Mouse (Mus musculus): ENCODE results near the gene Bri3. TPM values are rescaled to one million over a fixed set of nuclear protein-coding genes. Genes with fewer than 3 reads are reported as not detected.
A peak's percentile ranks its signal among the peaks of the same experiment; 100 is the strongest.

The Bri3 gene
- total RNA-seq, 2 experiments from 2014 or later: 149 to 160 TPM

DNA sequence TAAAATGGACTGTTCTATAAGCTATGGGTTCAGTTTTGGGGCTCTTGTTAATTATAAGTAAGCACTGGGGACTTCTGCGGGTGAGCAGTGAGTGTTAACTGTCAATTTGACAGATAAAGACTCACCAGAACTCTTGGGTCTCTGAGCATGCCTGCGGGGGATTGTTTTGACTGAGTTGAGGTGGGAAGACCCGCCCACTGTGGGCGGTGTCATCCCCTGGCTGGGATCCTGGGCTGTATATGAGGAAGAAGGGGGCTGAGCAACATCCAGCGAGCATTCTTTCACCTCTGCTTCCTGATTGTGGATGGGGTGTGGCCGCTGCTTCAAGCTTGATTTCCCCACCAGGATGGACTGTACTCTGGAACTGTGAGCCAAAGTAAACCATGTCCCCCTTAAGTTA lies 10.0 kb upstream of the Bri3 start:
- DNase-seq: no peak

- DNase-seq: no peak
These were observed 9.5 kb upstream of the Bri3 start for GRCm38 (mm10) chr5:144234714-144235113.

DNA sequence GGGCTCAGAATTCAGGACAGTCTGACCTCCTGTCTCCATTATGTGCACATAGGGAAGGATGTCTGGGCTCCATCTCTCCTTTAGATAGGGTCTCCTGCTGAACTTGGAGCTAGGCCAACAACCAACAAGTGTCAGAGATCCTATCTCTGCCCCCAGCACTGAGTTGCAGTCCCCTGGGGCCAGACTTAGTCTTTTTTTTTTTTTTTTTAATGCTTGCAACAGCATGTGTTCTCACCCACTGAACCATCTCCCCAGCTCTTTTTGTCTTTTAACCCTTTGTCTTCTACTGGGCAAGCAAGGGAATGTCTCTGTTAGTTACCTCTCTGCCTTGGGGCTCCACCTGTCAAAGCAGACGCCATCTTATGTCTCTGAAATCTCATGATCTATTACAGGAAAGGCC lies 5.3 kb upstream of the Bri3 start:
- no peak for DNase-seq

- DNase-seq: no peak
These were observed 1.4 kb downstream of the Bri3 start for GRCm38 (mm10) chr5:144245592-144245991.

DNA sequence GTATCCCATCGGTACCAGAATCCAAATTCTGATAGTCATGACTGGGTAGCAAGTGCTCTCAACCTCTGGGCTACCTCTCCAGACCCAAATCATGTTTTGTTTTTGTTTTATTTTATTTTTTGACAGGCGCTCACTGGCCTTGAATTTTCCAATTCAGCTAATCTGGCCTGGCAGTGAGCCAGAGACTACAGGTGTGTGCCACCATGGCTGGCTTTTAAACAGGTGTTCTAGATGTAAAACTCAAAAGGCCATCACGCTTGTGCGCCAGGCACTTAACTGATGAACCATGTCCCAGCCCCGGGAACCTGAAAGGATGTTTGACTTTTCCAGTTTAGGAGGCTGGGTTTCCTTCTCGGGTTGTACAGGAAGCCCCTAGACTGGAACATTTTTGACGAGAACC lies 2.4 kb downstream of the Bri3 start:
- no peak for DNase-seq

DNA sequence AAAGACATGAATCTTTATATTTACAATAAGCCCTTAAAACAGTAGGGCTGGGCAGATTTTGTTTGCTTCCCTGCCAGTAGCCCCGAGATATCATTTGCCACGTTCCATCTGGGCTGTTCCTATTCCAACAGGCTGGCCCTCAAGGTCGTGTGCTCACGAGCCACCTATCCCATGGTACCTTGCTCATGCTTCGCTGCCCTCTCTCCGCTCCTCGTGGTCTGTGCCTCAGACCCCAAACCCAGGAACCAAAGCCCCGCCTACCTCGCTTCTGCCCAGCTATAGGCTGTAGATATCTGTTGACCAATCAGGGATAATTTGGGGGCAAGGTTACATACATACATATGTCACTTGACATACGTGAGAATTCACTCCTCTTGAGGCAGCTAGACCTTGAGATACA lies 3.1 kb downstream of the Bri3 start:
- DNase-seq: no peak

GRCm38 (mm10) chr5:144247906-144248585 lies 3.8 kb downstream of the Bri3 start:
- DNase-seq: peak; percentile 71 to 82

GRCm38 (mm10) chr5:144249871-144250270 lies 5.6 kb downstream of the Bri3 start:
- no peak for DNase-seq

GRCm38 (mm10) chr5:144251876-144252577 lies 7.8 kb downstream of the Bri3 start:
- DNase-seq: peak in 1 of 2 experiments; percentile 66

DNA sequence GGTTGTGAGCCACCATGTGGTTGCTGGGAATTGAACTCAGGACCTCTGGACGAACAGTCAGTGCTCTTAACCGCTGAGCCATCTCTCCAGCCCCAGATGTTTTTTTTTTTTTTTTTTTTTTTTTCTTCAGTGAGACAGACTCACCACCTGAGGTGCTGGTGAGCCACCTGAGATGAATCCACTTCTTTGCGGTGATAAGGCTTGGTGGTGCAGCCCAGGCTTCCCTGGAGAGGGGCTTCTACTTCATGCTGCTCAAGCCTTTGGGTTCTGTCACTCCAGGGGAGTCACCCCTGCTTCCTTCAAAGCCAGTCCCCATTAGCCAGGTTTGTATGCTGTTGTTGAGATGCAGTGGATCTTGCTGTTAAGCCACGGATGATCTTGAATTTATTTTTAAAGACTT lies 9.0 kb downstream of the Bri3 start:
- no peak for DNase-seq

- DNase-seq: peak; percentile 83 to 89
These were observed 10.0 kb downstream of the Bri3 start for GRCm38 (mm10) chr5:144254122-144254810.

DNA sequence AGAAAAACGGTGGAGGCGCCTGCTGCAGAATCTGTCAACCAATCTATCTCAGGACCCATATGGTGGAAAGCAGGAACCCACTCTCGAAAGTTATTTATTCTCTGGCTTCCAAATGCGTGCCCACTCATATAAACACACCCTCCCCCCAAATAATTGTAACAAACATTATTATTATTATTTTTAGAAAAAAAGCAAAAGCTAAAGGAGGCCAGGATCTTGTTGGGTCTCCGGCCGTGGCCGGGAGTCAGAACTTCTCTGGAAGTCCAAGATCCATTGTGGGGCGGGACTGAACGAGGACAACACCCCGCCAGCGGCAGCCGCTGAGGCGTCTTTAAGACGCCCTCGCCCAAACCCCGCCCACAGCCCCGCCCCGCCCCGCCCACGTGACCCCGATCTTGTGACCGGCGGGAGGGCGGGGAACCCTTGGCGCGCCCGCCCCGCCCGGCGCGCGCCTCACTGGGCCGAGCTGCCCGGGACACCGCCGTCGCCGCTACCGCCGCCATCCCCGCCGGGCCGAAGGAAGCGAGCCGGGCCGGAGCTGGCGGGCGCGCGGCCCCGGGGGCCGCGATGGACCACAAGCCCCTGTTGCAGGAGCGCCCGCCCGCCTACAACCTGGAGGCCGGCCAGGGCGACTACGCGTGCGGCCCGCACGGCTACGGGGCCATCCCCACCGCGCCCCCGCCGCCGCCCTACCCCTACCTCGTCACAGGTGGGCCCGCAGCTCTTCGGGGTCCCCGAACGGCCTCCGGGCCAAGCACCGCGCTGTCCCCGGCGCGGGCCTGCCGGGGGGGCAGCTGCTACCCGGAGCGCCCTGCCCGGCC lies 10.8 kb downstream of the Bri3 start:
- DNase-seq: peak; percentile 87 to 93

DNA sequence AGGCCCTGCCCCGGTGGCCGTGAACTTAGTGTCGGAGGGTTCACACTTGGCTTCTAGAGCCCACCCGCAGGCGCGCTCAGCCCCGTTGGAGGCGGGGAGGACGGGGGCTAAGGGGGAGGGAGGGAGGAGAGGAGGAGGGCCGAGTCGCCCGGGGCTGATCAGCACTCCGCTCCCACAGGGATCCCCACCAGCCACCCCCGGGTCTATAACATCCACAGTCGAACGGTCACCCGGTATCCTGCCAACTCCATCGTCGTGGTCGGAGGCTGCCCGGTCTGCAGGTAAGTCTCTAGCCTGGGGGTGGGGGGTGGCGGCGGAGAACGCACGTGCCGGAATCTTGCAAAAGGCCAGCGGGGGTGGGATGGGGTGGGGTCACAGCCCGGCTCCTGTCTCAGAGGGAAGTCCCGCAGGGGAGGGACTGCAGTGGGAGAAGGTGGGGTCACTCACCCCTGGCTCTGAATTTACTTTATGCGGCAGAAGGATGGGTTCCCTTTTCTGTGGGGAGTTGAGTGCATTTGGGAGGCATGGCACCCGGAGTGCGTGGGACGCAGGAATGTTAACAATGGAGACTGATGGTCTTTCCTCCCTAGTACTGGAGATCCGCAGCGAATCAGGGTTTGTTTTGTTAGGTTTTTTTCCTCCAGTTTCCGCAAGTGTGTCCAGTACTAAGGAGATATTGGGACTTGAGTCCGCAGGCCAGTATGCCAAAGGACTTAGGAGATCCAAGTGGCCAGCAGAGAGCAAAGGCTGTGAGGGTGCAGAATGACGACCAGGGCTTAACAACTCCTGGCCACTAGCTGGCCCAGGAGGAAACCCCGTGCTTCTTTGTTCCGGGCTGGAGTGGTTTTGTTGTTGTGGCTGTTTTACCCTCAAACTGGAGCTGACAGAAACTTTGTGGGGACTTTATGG lies 11.6 kb downstream of the Bri3 start:
- DNase-seq: peak; percentile 78 to 81

DNA sequence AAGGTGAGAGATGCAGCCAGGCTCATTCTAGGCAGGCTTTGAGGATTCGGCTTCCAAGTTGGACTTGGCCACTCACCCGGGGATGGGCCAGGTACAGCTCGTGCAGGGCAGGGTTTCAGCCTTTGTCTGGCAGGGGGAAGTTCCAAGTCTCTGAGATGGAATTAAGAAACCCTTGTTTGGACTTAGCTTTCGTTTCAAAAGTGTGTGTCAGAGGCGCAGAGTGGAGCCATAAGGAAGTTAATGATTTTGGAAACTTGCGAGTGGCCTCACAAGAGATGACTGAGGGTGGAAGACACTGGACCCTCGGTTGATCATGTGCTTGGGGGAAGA lies 12.3 kb downstream of the Bri3 start:
- no peak for DNase-seq

- DNase-seq: no peak
These were observed 12.7 kb downstream of the Bri3 start for GRCm38 (mm10) chr5:144256888-144257287.

DNA sequence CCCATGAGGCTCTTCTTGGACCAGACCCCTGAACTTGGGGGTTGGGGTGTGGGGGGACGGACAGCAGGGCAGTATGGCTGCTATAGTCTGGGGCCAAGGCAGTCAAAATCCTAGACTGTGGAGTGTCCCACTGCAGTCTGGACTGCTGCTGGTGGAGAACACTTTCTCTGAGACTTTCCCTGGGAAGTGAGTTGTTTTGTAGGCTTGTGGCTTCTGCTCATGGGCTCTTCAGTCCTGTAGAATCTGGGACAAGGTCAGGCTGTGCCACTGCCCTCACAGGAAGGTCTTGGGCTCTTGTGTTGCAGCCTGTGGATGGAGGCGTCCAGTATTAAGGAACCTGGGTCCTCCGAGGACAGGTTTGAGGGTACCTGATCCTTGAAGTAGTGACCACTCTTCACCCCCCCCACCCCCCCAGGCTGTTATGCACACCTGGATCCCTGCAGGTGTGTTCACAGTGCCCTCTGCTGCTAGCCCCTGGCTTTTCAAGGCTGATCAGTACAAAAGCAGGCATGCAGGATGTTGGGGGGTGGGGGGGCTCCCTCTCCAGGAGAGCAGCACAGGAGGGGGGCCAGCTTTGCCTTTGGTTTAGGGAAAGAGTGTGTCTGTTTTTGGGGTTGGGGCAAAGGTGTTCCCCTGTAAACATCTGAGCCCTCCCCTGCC lies 13.3 kb downstream of the Bri3 start:
- no peak for DNase-seq

DNA sequence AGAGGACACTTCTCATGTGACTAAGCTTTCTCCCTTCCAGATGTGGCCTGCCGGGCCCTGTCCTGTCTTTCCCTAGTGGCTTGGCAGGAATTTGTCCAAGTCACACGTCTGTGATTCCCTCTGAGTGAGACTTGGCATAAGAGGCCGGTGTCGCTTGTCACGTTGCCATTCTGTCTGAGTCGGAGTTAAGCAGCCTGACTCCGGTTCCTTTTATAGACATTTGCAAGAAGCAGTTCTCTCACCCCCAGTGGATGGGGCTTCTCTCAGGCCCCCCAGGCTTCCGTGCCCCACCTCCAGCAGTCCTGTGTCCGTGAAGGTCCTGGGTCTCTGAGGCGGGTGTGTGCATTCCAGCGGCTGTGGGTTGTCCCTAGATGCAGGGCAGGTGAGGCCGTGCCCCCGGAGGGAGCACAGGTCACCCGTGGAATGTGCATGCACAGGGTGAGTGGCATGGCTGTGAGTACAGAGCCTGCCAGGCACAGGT lies 13.9 kb downstream of the Bri3 start:
- peak; percentile 88 to 90 for DNase-seq

DNA sequence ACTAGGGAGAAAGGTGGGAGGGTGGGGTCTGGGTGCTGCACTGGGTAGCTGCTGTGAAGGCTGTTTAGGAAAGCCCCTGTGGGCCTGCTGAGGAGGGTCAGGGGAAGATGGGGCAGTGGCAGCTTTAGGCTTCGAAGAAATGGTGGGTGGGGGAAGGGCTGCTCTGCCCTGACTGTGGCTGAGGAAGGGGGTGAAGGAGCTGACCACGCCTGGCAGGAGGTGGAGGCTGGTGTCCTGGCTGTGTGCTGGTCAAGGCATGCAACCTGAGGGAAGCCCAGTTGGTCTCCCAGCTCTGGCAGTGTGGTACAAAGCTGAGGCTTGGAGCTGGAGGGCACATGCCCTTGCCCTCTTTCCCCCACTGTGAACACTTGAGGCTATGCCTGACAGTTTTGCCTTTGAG lies 14.4 kb downstream of the Bri3 start:
- no peak for DNase-seq

DNA sequence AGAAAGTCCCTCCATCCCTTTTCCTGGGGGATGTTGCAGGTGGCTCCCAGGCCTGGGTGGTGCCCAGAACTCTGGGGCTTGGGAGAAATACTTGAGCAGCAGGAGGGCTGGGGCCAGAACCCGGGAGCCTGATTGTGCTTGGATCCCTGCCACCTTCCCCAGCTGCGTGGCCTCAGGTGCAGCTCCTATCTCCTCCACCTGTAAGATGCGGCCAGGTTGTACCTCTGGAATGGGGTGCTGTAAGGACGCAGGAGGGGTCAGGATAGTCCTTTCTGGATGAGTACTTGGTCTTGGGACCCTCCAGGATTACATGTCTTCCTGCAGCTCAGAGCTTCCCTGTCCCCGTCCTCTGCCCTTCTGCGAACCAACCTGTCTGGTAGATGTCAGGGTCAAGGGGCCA lies 15.0 kb downstream of the Bri3 start:
- no peak for DNase-seq

- DNase-seq: no peak
These were observed 16.2 kb downstream of the Bri3 start for GRCm38 (mm10) chr5:144260464-144260863.

GRCm38 (mm10) chr5:144261309-144261708 lies 17.1 kb downstream of the Bri3 start:
- no peak for DNase-seq
